Mouse (Mus musculus) retina, embryonic 14.5 days (tissue): ENCODE results near the gene Trim46.

Source experiments
- DNase-seq: peaks from one replicate; pipeline ENCODE4 v3.0.0-alpha.2; 2015; ENCODE audit warnings: low spot score

Gene Trim46

DNA sequence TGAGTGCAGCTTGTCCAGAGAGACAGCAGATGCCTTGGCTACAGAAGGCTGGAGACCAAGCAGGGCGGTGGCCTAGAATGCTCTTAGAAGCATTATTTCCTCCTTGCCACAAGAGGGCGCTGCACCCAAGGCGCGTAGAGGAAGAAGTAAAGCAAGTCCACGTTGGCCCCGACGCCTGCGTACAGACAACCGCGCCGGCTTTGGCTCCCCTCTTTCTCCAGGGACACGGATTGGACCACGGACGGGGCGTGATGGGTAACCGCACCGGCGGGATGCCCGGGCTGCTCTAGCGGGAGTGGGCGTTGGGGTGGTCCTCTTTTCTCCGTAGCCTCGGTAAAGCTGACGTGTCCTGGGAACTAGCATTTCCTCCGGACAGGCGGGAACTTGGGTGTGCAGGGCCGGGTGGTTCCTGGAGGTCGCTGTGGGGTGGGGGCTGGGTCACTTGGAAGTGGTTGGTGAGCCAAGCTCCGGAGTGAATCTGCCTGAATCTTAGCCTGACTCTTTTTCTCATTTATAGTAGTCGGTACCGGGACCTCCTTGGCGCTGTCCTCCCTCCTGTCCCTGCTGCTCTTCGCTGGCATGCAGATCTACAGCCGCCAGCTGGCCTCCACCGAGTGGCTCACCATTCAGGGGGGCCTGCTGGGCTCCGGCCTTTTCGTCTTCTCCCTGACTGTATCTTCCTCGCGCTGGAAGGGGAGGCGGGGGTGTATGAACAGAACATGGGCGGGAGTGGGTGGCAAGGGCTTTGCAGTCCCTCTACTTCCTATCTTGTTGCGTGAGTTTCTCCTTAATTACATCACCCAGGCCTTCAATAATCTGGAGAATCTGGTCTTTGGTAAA, at the start of gene Trim46:
Gene Trim46 (minus strand): TSS at position 49 of the 840 bp plus-strand sequence.
- peak; percentile 94 for DNase-seq

DNA sequence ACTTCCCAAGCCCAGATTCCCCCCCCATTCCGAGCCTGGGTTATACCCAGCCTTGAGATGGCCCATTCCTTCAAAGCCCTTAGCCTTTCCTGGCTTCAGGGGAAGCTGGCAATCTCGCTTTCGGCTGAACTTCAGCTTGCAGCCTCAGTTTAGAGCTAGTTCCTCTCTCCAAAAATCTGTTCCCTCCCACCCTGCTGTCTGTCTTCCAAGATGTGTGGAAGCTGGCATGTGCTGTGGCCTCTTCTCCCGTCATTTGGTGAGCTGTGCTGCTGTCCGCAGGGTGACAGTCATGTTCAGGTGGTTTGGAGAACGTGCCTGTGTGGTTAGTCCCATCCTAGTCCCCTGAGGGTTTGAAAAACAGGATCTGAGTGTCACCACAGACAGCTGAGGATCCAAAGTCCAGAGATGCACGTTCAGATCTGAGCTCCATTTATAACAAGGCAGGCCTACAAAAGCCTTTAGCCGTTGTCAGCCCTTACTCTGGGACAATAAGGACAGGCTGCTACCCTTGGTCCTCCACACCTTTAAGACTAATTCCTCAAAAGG, 49.6 kb upstream of the Trim46 start:
- no peak for DNase-seq

DNA sequence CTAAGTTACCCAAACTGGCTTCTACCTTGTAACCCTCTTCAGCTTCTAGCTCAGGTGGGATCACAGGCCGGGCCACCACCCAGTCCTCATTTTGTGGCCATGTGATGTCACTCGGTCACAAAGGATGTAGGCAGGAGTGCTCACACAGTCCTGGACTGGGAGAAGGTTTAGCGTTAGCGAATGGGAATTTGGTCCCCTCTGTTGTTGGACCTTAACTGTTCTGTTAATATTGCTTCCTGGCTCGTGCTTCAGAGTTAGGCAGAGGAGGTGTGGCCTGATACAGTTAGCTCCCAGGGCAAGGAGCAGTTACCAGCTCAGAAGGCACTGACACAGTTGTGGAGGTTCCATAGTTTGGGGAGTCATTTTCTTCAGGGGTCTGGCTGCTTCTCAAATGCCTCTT, 48.1 kb upstream of the Trim46 start:
- DNase-seq, result no peak

DNA sequence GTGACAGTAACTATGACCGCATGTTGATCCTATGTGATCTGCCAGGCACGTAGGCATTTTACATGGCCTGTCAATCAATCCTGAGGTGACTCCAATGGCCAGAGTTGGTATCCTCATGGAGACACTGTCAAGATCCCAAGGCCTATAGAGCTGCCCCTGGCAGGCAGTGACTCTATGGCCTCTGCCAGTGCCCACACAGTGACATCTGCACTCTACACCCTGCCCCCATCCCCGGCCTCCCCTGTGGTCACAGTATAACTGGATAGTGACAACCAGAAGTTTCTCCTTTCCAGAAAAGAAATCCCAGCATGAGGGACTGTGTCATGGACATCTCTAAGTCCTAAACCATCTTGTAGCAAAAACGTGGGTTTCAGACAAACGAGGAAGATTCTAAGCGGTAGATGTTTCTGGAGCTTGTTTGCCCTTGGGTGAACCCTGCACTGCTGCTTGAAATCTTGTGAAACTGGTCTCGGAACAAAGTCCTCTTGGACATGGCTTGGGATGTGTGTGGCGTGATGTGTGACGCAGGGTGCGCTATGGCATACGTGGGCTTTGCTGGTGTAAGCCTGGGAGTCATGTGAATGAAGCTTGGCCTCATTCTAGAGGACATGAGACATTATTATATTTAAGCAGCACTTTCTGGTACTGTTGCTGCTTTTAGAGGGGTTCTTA, 47.3 kb upstream of the Trim46 start:
- no peak for DNase-seq

DNA sequence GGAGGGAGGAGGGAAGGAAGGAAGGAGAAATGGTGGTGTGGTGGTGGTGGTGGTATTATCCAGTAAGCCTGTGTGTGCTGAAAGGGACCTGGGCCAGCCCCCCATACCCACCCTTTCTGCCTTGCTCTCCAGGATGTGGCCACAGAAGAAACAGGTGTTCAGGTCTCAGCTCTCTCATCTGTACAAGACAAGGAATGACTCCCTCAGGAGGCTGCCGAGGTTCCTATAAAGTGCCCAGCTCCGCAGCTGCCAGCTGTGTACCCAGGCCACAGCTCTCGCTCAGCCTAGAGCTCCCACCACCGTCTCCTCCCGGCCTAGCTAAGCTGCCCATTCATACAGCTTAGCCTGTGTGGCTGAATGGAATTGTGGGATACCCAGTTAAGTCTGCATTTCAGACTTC, 46.2 kb upstream of the Trim46 start:
- no peak for DNase-seq

DNA sequence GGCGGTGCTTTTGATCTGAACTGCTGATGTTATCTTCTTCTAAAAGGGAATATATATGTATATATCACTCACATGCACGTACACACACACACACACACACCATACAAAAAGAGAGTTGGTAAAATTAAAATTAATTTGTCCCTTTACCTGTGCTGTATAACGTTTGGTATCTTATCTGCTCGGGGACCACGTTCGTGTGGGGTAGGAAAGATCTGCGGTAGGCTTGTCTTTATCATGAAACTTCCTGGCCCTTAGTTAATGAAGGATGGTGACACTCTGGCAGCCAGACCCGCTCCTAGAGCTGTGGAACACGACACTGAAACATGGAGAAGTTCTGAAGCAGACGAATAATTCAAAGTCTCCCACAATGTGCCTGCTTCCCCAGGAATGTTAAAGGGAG, 45.8 kb upstream of the Trim46 start:
- no peak for DNase-seq

DNA sequence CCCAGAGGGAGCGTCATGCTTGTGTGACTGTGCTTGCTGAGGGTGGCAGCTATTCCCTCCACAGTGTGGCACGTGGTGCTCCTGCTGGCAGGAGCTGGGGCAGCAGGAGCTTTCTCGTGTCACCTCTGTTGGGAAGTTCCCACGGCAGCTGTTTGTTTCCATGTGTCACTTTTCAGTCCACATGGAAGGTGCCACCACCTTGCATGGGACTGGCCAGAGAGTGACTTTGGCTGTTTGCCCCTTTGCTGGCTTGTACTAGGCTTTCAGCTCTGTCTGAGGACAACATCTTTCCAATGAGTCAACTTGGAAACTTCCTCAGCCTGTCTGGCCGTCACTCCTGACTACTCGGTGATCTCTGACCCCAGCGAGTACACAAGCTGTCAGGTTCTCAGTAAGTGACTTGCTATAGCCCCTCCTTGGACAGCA, 42.4 kb upstream of the Trim46 start:
- DNase-seq, result no peak

DNA sequence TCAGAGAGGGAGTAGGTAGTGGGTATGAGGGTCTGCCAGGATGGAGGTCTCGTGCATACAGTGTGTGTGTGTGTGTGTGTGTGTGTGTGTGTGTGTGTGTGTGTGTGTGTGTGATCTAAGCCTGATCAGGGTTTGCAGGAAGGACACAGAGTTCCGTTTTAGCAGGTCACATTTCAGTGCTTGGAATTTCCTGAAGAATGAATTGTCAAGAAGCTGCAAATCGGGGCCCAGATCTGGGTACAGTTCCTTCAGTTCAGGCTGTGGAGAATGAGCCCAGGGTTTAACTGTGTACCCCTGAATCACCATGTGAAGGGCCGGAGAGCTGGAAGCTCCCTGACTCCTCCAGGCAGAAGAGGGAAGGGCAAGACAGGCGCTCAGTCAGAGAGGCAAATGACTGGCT, 41.2 kb upstream of the Trim46 start:
- DNase-seq, result no peak

DNA sequence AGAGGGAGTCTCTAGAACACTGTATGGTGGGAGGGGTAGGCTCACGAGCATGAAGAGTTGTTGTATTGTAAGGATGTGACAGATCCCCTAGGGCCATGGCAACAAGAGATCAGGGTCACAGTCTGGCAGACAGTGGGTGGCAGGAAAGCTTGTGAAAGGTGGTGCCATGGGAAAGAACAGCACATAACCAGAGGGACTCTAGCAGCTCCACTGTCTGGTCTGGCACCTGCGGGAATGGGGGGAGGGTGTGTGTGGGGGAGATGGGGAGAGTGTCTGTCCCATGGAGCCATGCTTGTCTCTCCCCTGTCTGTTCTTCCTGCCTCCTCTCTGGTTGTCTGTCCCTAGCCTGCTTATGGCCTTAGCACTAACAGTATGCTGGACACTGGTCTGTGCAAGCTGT, 39.4 kb upstream of the Trim46 start:
- no peak for DNase-seq

DNA sequence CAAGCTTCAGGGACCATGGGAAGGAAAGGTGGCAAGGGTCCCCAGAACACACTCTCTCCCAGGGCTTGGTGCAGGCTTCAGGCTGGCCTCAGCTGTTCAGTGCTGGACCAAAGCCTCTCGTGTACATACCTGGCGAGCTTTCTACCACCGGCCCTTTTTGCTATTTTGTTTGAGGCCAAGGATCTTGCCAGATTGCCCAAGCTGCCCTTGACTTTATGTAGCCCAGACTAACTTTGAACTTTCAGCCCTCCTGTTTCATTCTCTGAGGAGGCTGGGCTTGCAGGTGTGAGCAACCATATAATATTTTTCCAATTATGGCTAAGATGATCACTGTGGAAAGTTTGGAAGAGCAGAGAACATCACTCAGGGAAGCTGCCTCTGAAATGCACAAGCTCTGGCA, 38.2 kb upstream of the Trim46 start:
- no peak for DNase-seq

DNA sequence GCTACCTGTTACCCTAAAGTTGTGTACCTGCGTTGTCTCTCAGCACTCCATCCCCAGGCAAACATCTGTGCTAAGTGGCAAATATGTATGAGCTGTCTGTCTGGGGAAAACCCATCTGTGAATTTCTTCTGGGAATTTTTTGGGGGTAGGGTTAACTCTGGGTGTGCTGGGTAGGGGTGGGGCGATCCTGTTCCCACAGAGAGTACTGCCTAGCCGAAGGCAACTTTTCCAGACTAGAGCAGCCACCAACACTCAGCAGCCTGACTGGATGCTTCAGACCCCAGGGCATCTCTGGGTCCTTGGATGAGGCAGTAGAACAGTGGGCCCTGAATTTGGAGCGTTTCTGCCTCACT, 36.2 kb upstream of the Trim46 start:
- DNase-seq, result no peak

DNA sequence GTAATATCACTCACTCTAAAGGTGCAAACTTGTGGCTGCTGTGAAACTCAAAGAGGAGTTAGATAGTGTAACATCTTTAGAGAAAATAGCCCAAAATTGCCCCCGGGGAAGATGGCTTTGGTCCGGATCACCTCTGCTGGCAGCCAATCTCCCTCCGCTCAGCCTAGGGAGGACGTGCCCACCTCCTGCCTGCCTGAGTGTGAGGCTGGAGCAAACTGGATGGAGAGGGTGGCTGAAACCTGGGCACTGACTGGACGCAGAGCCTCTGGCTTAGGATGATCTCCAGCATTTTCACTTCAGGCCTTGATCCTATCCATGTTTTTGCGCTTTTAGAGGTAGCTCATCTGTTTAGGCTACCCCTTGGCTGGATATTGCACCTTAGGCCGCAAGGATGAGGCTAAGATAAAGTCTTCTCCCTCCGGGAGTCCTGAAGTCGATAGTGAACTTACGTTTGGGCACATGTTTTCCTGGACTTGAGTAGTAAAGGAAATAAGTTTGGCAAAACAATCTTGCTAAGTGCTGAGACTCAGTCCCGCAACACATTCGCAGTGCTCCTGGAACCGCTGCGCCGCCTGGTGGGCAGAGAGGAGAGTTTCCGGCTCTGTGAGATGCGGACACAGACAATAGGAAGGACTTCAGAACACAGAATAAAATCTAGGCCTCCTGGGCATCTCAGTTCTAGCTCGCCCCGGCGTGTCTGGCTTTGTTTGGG, 35.6 kb upstream of the Trim46 start:
- peak; percentile 91 for DNase-seq

DNA sequence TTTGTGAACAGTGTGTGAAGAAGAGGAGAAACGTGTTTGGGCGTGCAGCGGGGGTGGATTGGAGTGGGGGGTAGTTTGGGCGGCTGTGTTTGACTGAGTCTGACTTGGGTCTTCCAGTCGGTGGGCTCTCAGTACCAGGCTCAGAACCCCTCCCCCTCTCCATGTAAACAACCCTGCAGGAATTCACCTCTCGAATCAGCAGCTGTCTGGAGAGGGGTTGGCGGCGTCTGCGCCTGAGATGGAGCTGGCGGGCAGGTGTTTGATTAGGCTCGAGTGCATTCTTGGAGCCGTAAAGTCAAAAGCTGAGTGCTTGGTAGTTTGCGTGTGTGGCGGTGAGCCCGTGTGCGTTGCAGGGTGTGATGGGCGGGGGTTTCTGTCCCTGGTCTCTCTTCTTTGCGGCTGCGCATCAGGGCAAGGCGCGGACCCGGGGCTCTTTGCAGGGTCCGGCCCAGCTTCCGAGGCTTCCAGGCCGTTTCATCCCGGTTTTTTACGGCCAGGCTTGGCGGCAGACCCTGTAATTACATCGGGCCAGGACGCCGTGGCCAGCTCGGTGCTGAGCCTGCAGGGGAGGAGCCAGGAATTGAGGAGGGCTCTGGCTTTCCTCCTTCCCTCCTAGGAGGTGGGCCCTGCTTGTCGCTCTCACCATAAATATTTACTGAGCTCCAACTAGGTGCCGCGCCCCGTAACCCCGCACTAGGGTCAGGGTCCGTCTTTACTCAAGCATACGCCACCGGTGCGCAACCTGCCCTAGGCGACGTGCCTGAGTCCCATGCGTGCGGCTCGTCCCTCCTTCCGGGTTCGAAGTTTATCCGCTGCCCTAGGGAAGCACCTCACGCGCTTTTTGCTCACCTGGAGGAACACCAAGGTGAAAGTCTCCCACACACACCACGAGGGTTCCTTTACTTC, 34.8 kb upstream of the Trim46 start, which contains the start of gene Efna1:
Gene Efna1 (minus strand): TSS at position 537 of the 906 bp plus-strand sequence.
- peak; percentile 60 for DNase-seq

DNA sequence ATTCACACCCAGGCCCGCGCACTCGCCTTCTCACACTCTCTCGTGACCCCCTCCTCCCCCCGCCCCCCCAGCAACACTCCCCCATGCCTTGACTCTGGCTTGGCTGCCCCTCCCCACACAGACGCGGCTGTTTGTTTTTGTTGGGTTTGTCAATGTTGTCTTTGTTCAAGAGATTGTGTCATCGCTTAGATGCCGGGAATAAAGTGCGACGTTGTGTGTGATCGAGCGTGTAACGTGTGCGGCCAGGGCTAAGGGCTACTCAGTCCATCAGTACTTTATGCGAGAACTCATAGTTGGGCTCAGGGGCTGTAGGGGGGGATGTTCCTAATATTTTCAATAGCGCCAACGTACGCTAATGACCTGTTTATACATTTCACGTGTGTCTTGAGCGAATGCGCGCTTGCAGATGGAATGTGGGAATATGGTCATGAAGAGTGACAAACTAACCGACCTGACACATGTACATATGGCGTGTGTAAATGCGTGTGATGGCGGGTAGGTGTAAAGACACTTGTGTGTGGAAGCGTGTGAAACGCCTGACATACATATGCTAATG, 34.0 kb upstream of the Trim46 start:
- peak; percentile 52 for DNase-seq

DNA sequence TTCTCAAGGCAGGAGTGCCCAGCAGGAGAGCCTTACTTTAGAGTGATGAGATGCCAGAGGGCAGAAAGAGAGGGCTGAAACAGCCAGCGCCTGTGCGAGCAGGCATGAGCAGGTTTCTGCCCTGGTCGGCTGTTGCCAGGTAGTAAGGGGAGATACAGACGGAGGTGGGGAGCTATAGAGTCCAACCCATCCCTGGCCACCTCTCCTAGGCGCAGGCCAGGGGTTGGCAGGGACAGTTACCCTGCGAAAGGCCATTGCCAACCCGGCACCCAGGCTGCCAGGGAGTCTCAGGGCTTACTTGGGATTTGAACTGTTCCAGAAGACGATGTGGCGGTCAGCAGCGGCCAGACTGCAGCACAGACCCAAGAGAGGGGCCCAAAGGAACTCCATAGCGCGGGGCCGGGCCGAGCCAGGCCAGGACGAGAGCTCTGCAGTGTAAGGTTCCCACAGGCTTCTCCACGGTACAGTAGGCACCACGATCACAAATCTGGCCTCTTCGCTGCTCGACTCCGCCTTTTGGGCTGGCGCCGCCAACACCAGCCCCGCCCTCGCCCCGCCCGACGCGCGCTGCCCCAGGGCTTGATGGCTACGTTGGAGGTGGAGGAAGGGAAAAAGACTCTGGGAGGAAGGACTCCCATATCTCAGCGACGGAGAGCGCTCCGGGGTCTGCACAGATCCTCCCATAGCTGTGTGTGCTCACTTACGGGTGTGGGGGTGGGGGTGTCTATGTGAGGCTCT, 33.2 kb upstream of the Trim46 start:
- DNase-seq, result peak; percentile 79

DNA sequence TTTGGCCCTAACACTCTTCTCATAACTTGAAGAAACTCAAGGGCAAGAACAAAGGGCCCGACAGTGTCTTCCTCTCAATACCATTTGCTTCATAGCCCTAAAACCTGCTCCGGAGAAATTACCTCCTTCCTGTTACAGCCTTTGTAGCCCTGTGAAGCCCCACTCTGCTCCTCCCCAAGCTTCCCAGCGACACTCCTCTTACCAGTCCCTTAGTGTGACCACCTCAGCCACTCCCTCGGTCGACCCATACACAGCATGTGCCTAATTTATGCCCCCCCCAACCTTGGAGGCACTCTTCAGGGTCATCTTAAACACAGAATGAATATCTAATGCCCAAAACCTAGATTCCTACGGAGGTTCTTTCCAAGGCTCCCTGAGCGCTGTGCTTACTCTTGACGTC, 32.5 kb upstream of the Trim46 start:
- DNase-seq, result no peak

DNA sequence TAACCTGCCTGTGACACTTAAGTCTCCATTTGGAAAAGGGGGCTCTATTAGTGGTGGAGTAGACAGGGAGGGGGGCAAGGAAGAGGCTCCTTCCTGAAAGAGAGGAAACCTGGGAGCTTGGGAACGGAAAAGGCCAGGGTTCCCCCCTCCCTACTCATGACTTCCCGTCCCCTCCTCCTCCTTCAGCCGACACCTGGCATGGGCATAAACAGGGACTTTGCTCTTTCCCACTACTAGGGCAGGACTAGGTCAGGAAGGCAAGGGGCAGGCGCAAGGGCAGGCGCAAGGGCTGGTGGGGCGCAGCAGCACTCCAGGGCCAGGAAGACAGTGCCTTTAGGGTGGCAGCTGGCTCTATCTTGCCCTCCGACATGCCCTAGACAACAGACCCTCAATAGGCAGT, 32.0 kb upstream of the Trim46 start:
- no peak for DNase-seq

DNA sequence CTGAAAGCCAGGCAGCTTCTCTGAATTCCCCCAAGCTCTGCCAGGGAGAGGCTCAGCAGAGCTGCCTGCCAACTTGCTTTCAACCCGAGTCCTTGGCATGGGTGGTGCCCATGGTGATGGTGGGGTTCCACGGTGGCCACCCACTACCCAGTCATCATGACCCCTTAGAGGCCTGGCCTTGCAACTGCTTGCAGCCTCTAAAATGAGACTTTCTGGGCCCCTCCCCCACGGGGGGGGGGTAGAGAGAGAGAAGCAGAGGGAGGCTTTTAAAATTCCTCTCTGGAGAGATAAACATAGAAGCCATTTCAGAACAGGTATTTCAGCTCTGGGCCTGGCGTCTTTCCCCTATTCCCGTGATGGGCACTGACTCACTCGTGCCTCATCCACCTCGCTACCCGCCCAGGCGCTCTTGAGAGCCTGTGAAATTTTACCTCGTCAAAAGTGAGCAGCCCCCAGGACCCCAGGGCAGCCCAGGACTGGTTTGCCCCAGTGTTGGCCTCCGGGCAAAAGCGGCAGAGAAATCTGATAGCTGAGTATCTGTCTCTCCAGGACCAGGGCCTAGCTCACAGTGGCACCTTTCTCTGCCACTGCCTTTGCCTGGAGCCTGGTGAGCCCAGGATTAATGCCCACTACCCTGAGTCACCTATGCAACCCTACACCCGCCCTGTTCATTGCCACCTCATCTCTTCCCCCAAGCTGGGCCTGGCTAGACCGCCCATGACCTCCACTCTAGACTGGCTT, 31.3 kb upstream of the Trim46 start:
- DNase-seq, result no peak

DNA sequence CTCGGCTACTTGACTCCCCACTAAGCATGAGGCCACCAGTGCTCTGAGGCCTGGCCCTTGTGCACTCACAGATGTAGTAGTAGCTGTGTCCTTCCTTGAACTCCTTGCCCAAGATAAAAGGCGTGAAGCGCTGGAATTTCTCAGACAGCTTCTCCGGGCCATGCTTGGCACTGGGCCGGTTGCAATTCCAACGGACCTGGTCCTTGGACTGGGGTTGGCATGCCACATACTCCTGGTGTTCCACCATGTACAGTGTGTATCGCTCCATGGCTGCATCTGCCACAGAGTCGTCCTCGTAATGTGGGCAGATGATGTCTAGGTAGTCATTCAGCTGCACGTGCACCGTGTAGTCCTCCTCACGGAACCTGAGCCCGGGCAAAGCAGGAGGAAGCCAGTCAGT, 30.0 kb upstream of the Trim46 start:
- DNase-seq, result no peak

DNA sequence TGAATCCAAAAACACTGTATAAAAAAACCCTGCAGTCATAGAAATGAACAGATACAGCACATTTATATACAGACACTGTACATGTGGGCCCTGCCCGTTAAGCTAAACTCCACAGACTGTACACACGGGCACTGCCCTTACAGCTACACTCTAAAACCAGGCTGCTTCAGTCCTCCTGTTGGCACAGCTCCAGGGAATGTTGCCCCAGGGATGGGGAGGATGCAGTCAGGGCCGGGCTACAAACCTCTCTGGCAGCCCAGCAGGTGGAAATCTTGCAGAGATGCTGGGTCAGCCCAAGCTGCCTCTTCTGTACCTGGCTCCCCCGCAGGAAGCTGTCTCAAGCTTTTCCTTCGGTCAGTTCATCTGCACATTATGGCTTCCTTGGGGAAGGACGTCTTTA, 25.7 kb upstream of the Trim46 start:
- DNase-seq, result no peak
